Mouse (Mus musculus) midbrain, embryonic 14.5 days (tissue): ENCODE data around the gene 4933430I17Rik. TPM values are rescaled to one million over a fixed set of nuclear protein-coding genes. Genes with fewer than 3 reads are reported as not detected.
A peak's percentile ranks its signal among the peaks of the same experiment; 100 is the strongest.
"Not testable (repeated sequence)": the region's sequence is repeated elsewhere in the genome, so short reads cannot be mapped to it uniquely, and the experiment has no call there.

ENCODE experiments used
- ATAC-seq: fragments of 200-750 bp; cut with Nextera tagmentation; 2 replicates; pipeline ENCODE4 v1.8.0; 2017; ENCODE audit warnings: moderate number of reproducible peaks, moderate library complexity; ENCODE audit not compliant: low FRiP score, low TSS enrichment
- DNase-seq: peaks from one replicate; pipeline ENCODE4 v3.0.0-alpha.2; 2015
- H3K27ac ChIP-seq: fragments of 300-500 bp; sonication (generic); replicated peaks from 2 replicates; pipeline ENCODE4 v1.5.1; 2014; ENCODE audit warnings: mild to moderate bottlenecking, low read depth, low read length, moderate library complexity
- H3K27me3 ChIP-seq: fragments of 300-500 bp; sonication (generic); 2 replicates; pipeline ENCODE4 v1.6.1; 2014; ENCODE audit warnings: low read length, control low read depth, mixed read lengths; ENCODE audit not compliant: control insufficient read depth, insufficient read depth
- H3K36me3 ChIP-seq: fragments of 300-500 bp; sonication (generic); 2 replicates; pipeline ENCODE4 v1.6.1; 2014; ENCODE audit warnings: low read length, control low read depth; ENCODE audit not compliant: control insufficient read depth, insufficient read depth
- H3K4me1 ChIP-seq: fragments of 300-500 bp; sonication (generic); 2 replicates; pipeline ENCODE4 v1.6.1; 2014; ENCODE audit warnings: mild to moderate bottlenecking, antibody characterized with exemption, low read length, control low read depth; ENCODE audit not compliant: control insufficient read depth, insufficient read depth
- H3K4me2 ChIP-seq: fragments of 300-500 bp; sonication (generic); 2 replicates; pipeline ENCODE4 v1.6.1; 2014; ENCODE audit warnings: mild to moderate bottlenecking, low read length, moderate library complexity
- H3K4me3 ChIP-seq: fragments of 300-500 bp; sonication (generic); replicated peaks from 2 replicates; pipeline ENCODE4 v1.5.1; 2014; ENCODE audit warnings: low read depth, low read length
- H3K9ac ChIP-seq: fragments of 300-500 bp; sonication (generic); replicated peaks from 2 replicates; pipeline ENCODE4 v1.6.1; 2014; ENCODE audit warnings: mild to moderate bottlenecking, low read length, moderate library complexity
- H3K9me3 ChIP-seq: fragments of 300-500 bp; sonication (generic); 2 replicates; pipeline ENCODE4 v1.6.1; 2016; ENCODE audit warnings: low read length, control low read depth, mixed read lengths; ENCODE audit not compliant: control insufficient read depth
- WGBS: fragments of 180-500 bp; shearing (Covaris S2); extraction: QIAGEN DNeasy Blood & Tissue Kit; methylation state at CpG from one replicate; pipeline ENCODE4 v1.1.7; 2014; 5-methylcytosine and 5-hydroxymethylcytosine counted together
- polyA plus RNA-seq: library from polyadenylated mRNA; unstranded; fragments of >200 nt; fragmentation: Nextera tagmentation; extraction: Ambion mirVana; gene quantifications from 2 replicates; pipeline ENCODE4 v1.2.1, GENCODE M21; 2014

Gene 4933430I17Rik
- polyA plus RNA-seq, 1 experiment from 2014 or later = 0.78 TPM

GRCm38 (mm10) chr4:62593546-62594240 lies 68.5 kb downstream of the 4933430I17Rik start:
- not testable (repeated sequence) for H3K27ac ChIP-seq, H3K9ac ChIP-seq, H3K4me2 ChIP-seq, DNase-seq, H3K27me3 ChIP-seq, H3K4me1 ChIP-seq, H3K36me3 ChIP-seq, H3K9me3 ChIP-seq, H3K4me3 ChIP-seq, ATAC-seq
- WGBS = 93% methylated on average over 24 of the region's 24 CpGs

- H3K9ac ChIP-seq = no peak overlapping the region
- ATAC-seq (peak; percentile 67; the same call in 1 of the 2 replicates), DNase-seq (peak; percentile 69)
- H3K27me3 ChIP-seq = no peaks in the 10 kb centered on the region
- no peaks in the 10 kb centered on the region for H3K36me3 ChIP-seq
- WGBS = 27% methylated on average over 5 of the region's 5 CpGs
- H3K9me3 ChIP-seq = no peaks in the 10 kb centered on the region
- H3K4me3 ChIP-seq = no peak overlapping the region
- H3K4me1 ChIP-seq = 0 out of 2 replicates have a peak, but pooled peaks cover 5% of the 10 kb centered on the region
- H3K27ac ChIP-seq = peak overlapping the region; percentile 32; the same call in 1 of the 2 replicates
- no peak overlapping the region for H3K4me2 ChIP-seq
Measured at GRCm38 (mm10) chr4:62594442-62594841, 69.3 kb downstream of the 4933430I17Rik start.

- no peak overlapping the region for H3K4me3 ChIP-seq
- 0 out of 2 replicates have a peak, but pooled peaks cover 5% of the 10 kb centered on the region for H3K4me1 ChIP-seq
- H3K4me2 ChIP-seq = no peak overlapping the region
- no peaks in the 10 kb centered on the region for H3K9me3 ChIP-seq
- no peak overlapping the region for H3K9ac ChIP-seq
- WGBS = 79% methylated on average over 5 of the region's 5 CpGs
- DNase-seq (no peak), ATAC-seq (no peak)
- H3K36me3 ChIP-seq = no peaks in the 10 kb centered on the region
- H3K27ac ChIP-seq = no peak overlapping the region
- no peaks in the 10 kb centered on the region for H3K27me3 ChIP-seq
Measured at GRCm38 (mm10) chr4:62596051-62596450, 70.9 kb downstream of the 4933430I17Rik start.

Other genes with a start within 250 kb of the 4933430I17Rik start
- gene Fkbp15, start 164.8 kb upstream of the 4933430I17Rik start, polyA plus RNA-seq = 17.6 and 23.0 TPM in 2 replicates
- 24.8 and 38.1 TPM in 2 replicates for gene Slc31a1, start 164.6 kb upstream of the 4933430I17Rik start, polyA plus RNA-seq
- 97.5 and 98.5 TPM in 2 replicates for gene Cdc26, start 116.7 kb upstream of the 4933430I17Rik start, polyA plus RNA-seq
- 13.1 and 15.9 TPM in 2 replicates for gene Prpf4, start 116.6 kb upstream of the 4933430I17Rik start, polyA plus RNA-seq
- gene Rnf183, start 90.1 kb upstream of the 4933430I17Rik start, polyA plus RNA-seq = 0.15 TPM in 1 of 2 replicates, not detected in the other
- gene Wdr31, start 54.5 kb upstream of the 4933430I17Rik start, polyA plus RNA-seq = 9.3 and 10.2 TPM in 2 replicates
- 0.32 and 0.43 TPM in 2 replicates for gene Bspry, start 45.3 kb upstream of the 4933430I17Rik start, polyA plus RNA-seq
- 12.8 and 14.1 TPM in 2 replicates for gene Hdhd3, start 21.9 kb upstream of the 4933430I17Rik start, polyA plus RNA-seq
- gene Alad, start 5.5 kb upstream of the 4933430I17Rik start, polyA plus RNA-seq = 69.3 and 78.8 TPM in 2 replicates
- 50.9 and 63.5 TPM in 2 replicates for gene Pole3, start 301 bp upstream of the 4933430I17Rik start, polyA plus RNA-seq
- 49.1 and 63.3 TPM in 2 replicates for gene Rgs3, start 34.5 kb downstream of the 4933430I17Rik start, polyA plus RNA-seq